Mouse (Mus musculus) heart, embryonic 16.5 days (tissue): ENCODE data around the gene Castor1. TPM values are rescaled to one million over a fixed set of nuclear protein-coding genes. Genes with fewer than 3 reads are reported as not detected.
"Not testable (repeated sequence)": the region's sequence is repeated elsewhere in the genome, so short reads cannot be mapped to it uniquely, and the experiment has no call there.

Experiments
- ATAC-seq: fragments of 200-750 bp; cut with Nextera tagmentation; replicated peaks from 2 replicates; pipeline ENCODE4 v1.8.0; 2017; ENCODE audit warnings: moderate number of reproducible peaks; ENCODE audit not compliant: insufficient read depth, low FRiP score; ENCODE audit errors: extremely low read depth
- H3K27ac ChIP-seq: fragments of 300-500 bp; sonication (generic); 2 replicates; pipeline ENCODE4 v1.5.1; 2014; ENCODE audit warnings: mild to moderate bottlenecking, low read length, control low read depth, moderate library complexity
- H3K27me3 ChIP-seq: fragments of 300-500 bp; sonication (generic); 2 replicates; pipeline ENCODE4 v1.6.1; 2014; ENCODE audit warnings: low read length, mixed read lengths; ENCODE audit not compliant: control insufficient read depth, insufficient read depth
- H3K36me3 ChIP-seq: fragments of 300-500 bp; sonication (generic); 2 replicates; pipeline ENCODE4 v1.6.1; 2014; ENCODE audit not compliant: control insufficient read depth, insufficient read depth
- H3K4me1 ChIP-seq: fragments of 300-500 bp; sonication (generic); 2 replicates; pipeline ENCODE4 v1.6.1; 2014; ENCODE audit warnings: low read length, mixed read lengths; ENCODE audit not compliant: control insufficient read depth, insufficient read depth
- H3K4me2 ChIP-seq: fragments of 300-500 bp; sonication (generic); 2 replicates; pipeline ENCODE4 v1.6.1; 2014; ENCODE audit warnings: low read depth, mild to moderate bottlenecking, control low read depth, low read length
- H3K4me3 ChIP-seq: fragments of 300-500 bp; sonication (generic); 2 replicates; pipeline ENCODE4 v1.5.1; 2014; ENCODE audit warnings: mild to moderate bottlenecking, control low read depth, low read length
- H3K9ac ChIP-seq: fragments of 300-500 bp; sonication (generic); 2 replicates; pipeline ENCODE4 v1.6.1; 2014; ENCODE audit warnings: low read length, control low read depth
- H3K9me3 ChIP-seq: fragments of 300-500 bp; sonication (generic); replicated peaks from 2 replicates; pipeline ENCODE4 v1.6.1; 2016; ENCODE audit warnings: low read length; ENCODE audit not compliant: control insufficient read depth
- WGBS: fragments of 180-500 bp; shearing (Covaris S2); extraction: QIAGEN DNeasy Blood & Tissue Kit; methylation state at CpG from one replicate; pipeline ENCODE4 v1.1.7; 2014; 5-methylcytosine and 5-hydroxymethylcytosine counted together
- polyA plus RNA-seq: library from polyadenylated mRNA; unstranded; fragments of >200 nt; fragmentation: Nextera tagmentation; extraction: Ambion mirVana; gene quantifications from 2 replicates; pipeline ENCODE4 v1.2.1, GENCODE M21; 2015

The Castor1 gene
- 10.0 and 14.0 TPM in 2 replicates for polyA plus RNA-seq

DNA sequence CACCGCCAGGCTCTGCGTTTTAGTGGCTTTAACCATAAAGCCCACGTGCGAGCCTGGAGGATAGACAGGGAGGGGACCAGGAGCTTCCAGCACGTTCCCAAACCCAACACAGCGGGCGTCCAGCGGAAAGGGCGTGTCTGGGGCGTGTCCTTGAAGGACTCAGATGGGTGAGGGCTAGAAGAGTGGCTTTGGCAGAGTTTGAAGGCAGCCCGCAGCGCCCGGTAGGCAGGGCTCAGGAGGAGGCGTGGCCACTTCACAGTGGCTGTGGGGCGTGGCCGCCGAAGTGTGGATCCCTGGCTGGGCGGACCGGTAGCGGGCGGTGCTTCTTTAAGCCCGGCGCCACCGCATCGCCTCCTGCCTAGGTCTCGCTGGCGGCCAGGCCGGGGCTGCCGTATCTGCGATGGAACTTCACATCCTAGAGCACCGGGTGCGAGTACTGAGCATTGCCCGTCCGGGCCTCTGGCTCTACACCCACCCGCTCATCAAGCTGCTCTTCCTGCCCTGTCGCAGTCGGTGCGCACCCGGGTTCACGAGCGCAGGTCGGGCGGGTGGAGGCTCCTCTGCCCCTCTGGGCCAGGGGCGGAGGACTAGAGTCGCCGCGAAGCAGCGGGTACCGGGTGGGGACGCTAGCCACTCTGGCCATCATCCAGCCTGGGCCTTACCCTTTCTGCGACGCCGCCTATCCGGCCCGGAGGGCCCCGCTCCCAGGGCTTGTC is at the start of gene Castor1:
Castor1 (plus strand) TSS at position 312 of the 716 bp plus-strand sequence.
- peak; percentile 78 for ATAC-seq
- Histone ChIP-seq H3K36me3 (peaks cover 12% of the 10 kb centered on the region), H3K27ac (peak within 1 kb of the TSS; percentile 83)

DNA sequence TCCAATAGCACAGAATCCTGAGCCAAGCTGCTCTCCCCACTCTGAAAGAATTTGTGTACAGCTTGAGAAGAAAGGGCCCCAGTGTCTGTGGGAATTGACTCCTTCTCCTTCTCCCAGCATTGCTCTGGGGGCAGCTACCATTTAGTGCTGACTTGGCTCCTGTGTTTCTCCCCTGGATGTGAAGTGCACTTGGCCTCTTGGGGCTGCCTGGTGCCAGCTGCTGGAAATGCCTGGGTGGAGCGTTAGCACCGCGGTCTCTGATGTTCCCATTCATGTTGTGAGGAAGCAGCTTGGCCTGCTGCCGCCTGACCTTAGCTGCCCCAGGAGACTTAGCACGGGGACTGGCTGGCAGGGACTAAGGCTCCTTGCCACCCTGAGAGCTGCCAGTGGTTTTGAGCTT is 43.4 kb upstream of the Castor1 start:
- Histone ChIP-seq H3K27me3 (no peaks in the 10 kb centered on the region), H3K36me3 (peaks cover 93% of the 10 kb centered on the region), H3K9me3 (no peaks in the 10 kb centered on the region), H3K4me3 (no peak overlapping the region), H3K9ac (no peak overlapping the region), H3K4me1 (peaks cover 8% of the 10 kb centered on the region; the same call in 1 of the 2 replicates), H3K27ac (no peak overlapping the region), H3K4me2 (no peak overlapping the region)
- no peak for ATAC-seq
- WGBS = 80% methylated on average over 5 of the region's 5 CpGs

More for the DNA sequence above, at the start of gene Castor1:
- WGBS = 3% methylated on average over 56 of the region's 56 CpGs
- Histone ChIP-seq H3K9me3 (no peaks in the 10 kb centered on the region), H3K27me3 (no peaks in the 10 kb centered on the region), H3K4me3 (peak within 1 kb of the TSS; percentile 67), H3K9ac (peak within 1 kb of the TSS; percentile 77), H3K4me2 (peak within 1 kb of the TSS; percentile 96), H3K4me1 (peaks cover 13% of the 10 kb centered on the region)

DNA sequence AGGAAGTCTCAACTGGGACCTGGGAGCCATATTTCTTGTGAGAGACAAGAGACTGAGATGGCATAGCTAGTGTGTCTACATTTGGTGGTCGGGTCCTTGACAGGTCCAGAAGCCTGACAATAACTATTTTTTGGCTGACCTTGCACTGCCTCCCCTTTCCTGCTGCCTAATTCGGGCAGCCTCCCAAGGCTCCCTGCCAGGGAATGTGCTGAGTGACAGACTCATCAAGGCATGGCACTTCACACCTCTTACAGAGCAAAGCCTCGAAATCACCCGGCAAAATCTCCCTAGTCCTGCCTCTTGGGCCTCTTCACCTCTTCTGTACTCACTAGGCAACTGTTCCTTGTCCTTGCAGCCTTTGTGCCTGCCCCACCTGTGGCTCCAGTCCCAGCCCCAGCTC is 40.3 kb upstream of the Castor1 start:
- ATAC-seq = peak; percentile 83

DNA sequence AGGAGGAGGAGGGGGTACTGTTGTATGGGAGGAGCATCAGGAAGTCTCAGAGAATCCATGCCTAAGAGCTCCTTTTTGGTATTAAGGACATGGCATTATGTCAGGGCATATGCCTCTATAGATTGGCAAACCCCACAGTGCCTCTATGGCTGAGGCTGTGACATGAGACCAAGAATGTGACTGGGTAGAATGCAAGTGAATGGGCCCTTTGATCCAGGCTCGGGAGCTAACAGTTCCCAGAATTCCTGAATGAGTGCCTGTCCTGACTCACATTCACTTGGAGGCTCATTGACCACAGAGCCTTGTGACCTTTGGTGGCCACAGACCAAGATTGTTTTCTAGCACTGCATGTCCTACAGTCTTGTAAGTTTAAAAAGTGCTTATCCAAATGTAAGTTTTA is 36.0 kb upstream of the Castor1 start:
- 19% methylated on average over 1 of the region's 1 CpGs for WGBS
- no peak overlapping the region for H3K9ac ChIP-seq
- no peak overlapping the region for H3K27ac ChIP-seq
- H3K27me3 ChIP-seq = no peaks in the 10 kb centered on the region
- H3K9me3 ChIP-seq = no peaks in the 10 kb centered on the region
- H3K36me3 ChIP-seq = peaks cover 49% of the 10 kb centered on the region
- no peak for ATAC-seq
- no peak overlapping the region for H3K4me3 ChIP-seq
- peaks cover 12% of the 10 kb centered on the region; the same call in 1 of the 2 replicates for H3K4me1 ChIP-seq
- H3K4me2 ChIP-seq = no peak overlapping the region

More for the DNA sequence above, 40.3 kb upstream of the Castor1 start:
- 35% methylated on average over 4 of the region's 4 CpGs for WGBS
- no peak overlapping the region for H3K4me2 ChIP-seq
- peaks cover 12% of the 10 kb centered on the region; the same call in 1 of the 2 replicates for H3K4me1 ChIP-seq
- no peaks in the 10 kb centered on the region for H3K9me3 ChIP-seq
- peak overlapping the region; percentile 61 for H3K27ac ChIP-seq
- H3K27me3 ChIP-seq = no peaks in the 10 kb centered on the region
- H3K4me3 ChIP-seq = no peak overlapping the region
- peaks cover 91% of the 10 kb centered on the region for H3K36me3 ChIP-seq
- no peak overlapping the region for H3K9ac ChIP-seq

DNA sequence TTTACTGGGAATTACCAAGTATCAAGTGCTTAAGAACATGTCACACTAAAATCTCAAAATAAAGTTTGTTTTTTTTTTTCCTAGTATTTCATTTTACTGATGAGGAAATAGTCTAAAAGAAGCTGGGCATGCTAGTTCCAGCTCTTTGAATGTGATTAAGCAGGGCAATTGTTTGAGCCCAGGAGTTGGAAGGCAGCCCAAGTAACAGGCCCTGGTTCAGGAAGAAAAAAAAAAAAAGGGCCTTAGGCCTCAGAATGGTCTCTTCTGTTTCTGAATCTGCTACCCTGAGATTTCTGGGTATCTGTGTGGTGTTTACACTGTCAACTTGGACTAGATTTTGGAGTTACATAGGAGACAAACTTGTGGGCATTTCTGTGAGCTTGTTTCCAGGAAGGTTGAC is 34.5 kb upstream of the Castor1 start:
- peaks cover 13% of the 10 kb centered on the region for H3K4me1 ChIP-seq
- no peak overlapping the region for H3K4me2 ChIP-seq
- H3K9ac ChIP-seq = no peak overlapping the region
- no peak overlapping the region for H3K4me3 ChIP-seq
- no peak overlapping the region for H3K27ac ChIP-seq
- no peak for ATAC-seq
- H3K9me3 ChIP-seq = no peaks in the 10 kb centered on the region
- peaks cover 34% of the 10 kb centered on the region for H3K36me3 ChIP-seq
- H3K27me3 ChIP-seq = no peaks in the 10 kb centered on the region

DNA sequence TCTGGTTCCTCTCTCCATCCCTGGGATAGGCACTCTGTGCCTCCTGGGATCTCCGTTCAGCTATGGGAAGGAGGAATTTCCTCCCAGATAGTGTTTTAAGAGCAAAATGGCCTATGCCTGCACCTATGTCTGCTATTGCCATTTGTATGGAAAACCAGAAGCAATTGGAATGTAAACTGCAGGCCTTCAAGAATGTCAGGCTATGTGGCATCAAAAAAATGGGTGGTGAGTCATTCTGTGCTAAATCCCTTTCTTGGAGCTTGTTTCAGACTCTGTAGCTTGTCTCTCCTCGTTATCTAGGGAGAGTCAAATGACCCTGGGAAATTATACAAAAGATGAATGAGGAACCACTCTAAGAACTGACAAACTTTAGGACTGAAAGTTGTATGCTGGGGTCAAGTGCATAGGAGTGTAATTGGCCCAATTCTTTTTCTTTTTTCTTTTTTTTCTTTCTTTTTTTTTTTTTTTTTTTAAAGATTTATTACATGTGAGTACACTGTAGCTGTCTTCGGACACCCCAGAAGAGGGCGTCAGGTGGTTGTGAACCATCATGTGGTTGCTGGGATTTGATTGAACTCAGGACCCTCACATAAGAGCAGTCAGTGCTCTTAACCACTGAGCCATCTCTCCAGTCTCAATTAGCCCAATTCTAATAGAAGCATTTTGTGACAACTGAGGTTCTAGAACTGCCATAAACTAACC is 33.6 kb upstream of the Castor1 start:
- WGBS = 54% methylated on average over 4 of the region's 4 CpGs
- no peak for ATAC-seq
- no peak overlapping the region for H3K9ac ChIP-seq
- H3K27ac ChIP-seq = no peak overlapping the region
- H3K4me1 ChIP-seq = peaks cover 13% of the 10 kb centered on the region
- H3K36me3 ChIP-seq = peaks cover 25% of the 10 kb centered on the region
- no peaks in the 10 kb centered on the region for H3K27me3 ChIP-seq
- no peak overlapping the region for H3K4me3 ChIP-seq
- H3K9me3 ChIP-seq = no peaks in the 10 kb centered on the region
- H3K4me2 ChIP-seq = no peak overlapping the region

DNA sequence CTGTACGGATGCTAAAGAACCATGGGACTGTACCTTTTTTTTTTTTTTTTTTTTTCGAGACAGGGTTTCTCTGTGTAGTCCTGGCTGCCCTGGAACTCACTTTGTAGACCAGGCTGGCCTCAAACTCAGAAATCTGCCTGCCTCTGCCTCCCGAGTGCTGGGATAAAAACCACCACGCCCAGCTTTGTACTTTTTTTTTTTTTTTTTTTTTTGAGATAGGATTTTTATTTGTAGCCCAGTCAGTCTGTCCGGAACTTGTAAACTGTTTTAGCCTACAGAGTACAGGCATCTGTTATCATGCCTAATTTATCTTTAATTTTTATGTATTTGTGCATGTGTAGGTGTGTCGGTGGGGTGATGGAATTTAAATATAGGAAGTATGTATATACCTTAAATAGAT is 32.5 kb upstream of the Castor1 start:
- not testable (repeated sequence) for H3K4me2 ChIP-seq, H3K27me3 ChIP-seq, H3K9ac ChIP-seq, H3K4me3 ChIP-seq, ATAC-seq, H3K27ac ChIP-seq, H3K9me3 ChIP-seq
- WGBS = 90% methylated on average over 6 of the region's 6 CpGs
- Histone ChIP-seq H3K4me1 (peaks cover 18% of the 10 kb centered on the region), H3K36me3 (peaks cover 15% of the 10 kb centered on the region)

DNA sequence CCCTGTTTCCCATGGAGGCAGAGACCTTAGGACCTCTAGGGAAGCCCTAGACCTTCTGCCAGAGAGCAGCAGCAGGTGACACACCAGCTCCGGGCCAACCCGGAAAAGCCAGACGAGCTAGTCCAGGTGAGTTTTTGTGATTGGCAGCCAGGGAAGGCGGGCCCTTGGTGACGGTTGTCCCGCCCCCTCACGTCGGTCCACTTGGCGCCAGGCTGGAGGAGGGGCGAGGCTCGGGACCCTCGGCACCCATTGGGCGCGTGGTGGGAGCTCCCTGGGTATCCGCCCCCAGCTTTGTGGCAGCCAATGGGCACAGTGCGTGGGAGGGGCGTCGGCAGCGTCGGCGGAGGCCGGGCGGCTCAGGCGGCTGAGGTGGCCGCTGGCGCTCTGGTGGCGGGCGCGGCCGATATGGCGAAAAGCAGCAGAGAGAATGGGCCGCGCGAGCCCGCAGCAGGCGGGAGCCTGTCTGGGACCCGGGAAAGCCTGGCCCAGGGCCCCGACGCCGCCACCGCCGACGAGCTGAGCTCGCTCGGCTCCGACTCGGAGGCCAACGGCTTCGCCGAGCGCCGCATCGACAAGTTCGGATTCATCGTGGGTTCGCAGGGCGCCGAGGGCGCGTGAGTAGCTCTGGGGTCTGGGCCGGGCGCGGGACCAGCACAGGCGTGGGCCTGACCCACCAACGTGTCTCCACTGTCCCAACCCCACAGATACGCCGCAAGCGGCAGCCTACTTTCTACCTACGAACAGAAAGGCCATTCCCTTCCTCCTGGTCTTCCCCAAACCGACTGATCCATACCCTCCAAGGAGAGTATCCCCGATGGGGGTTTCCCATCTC is 31.3 kb upstream of the Castor1 start, which contains the start of gene Tbc1d10a:
Tbc1d10a (plus strand) TSS at position 304 of the 832 bp plus-strand sequence.
- peak within 1 kb of the TSS; percentile 72 for H3K27ac ChIP-seq
- peak within 1 kb of the TSS; percentile 94 for H3K4me3 ChIP-seq
- peaks cover 2% of the 10 kb centered on the region; the same call in 1 of the 2 replicates for H3K36me3 ChIP-seq
- H3K27me3 ChIP-seq = no peaks in the 10 kb centered on the region
- WGBS = under 1% methylated on average over 71 of the region's 71 CpGs
- no peaks in the 10 kb centered on the region for H3K9me3 ChIP-seq
- ATAC-seq = peak; percentile 99
- H3K4me1 ChIP-seq = peaks cover 14% of the 10 kb centered on the region
- peak within 1 kb of the TSS; percentile 95 for H3K4me2 ChIP-seq
- H3K9ac ChIP-seq = peak within 1 kb of the TSS; percentile 98
